Mouse (Mus musculus): Measurements from ENCODE around the gene Bach2. TPM values are rescaled to one million over a fixed set of nuclear protein-coding genes. Genes with fewer than 3 reads are reported as not detected.

The Bach2 gene
- polyA plus RNA-seq, 1 experiment = 14.1 TPM

GRCm38 (mm10) chr4:32409116-32409880 is 170.7 kb downstream of the Bach2 start:
- H3K27me3 ChIP-seq (ENCODE audit: control insufficient read depth, insufficient read depth, low read length) = no peaks in the 10 kb centered on the region

GRCm38 (mm10) chr4:32413063-32413462 is 174.5 kb downstream of the Bach2 start:
- 67% methylated on average over 7 of the region's 7 CpGs for WGBS
- no peaks in the 10 kb centered on the region for H3K27me3 ChIP-seq (ENCODE audit: control insufficient read depth, insufficient read depth, low read length)
- H3K27ac ChIP-seq (ENCODE audit: insufficient read depth, low read length) = no peak overlapping the region
- peaks cover 12% of the 10 kb centered on the region; the same call in 1 of the 2 replicates for H3K4me1 ChIP-seq (ENCODE audit: control insufficient read depth, insufficient read depth, insufficient read length)
- TF ChIP-seq POLR2A (IDR thresholded peaks at IDR 0.05; ENCODE audit: low read depth, low read length) (no peak), CTCF (IDR thresholded peaks at IDR 0.05; ENCODE audit: extremely low read depth, insufficient read depth, insufficient read length, insufficient replicate concordance) (no peak)
- H3K4me3 ChIP-seq (ENCODE audit: extremely low read depth, insufficient read depth, insufficient read length) = no peak overlapping the region
- H3K36me3 ChIP-seq (ENCODE audit: control insufficient read depth, insufficient read depth, low read length) = peaks cover 5% of the 10 kb centered on the region
- DNase-seq (ENCODE audit: low read depth in 1 of 2, low spot score in 2 of 2) = peak in 1 of 2 experiments; percentile 34

More at GRCm38 (mm10) chr4:32409116-32409880, 170.7 kb downstream of the Bach2 start:
- no peak overlapping the region for H3K4me3 ChIP-seq (ENCODE audit: extremely low read depth, insufficient read depth, insufficient read length)
- peaks cover 12% of the 10 kb centered on the region; the same call in 1 of the 2 replicates for H3K4me1 ChIP-seq (ENCODE audit: control insufficient read depth, insufficient read depth, insufficient read length)
- peaks cover 1% of the 10 kb centered on the region; the same call in 1 of the 2 replicates for H3K36me3 ChIP-seq (ENCODE audit: control insufficient read depth, insufficient read depth, low read length)
- WGBS = 90% methylated on average over 9 of the region's 9 CpGs
- TF ChIP-seq POLR2A (IDR thresholded peaks at IDR 0.05; ENCODE audit: low read depth, low read length) (no peak), CTCF (IDR thresholded peaks at IDR 0.05; ENCODE audit: extremely low read depth, insufficient read depth, insufficient read length, insufficient replicate concordance) (no peak)
- DNase-seq (ENCODE audit: low read depth in 1 of 2, low spot score in 2 of 2) = no peak
- no peak overlapping the region for H3K27ac ChIP-seq (ENCODE audit: insufficient read depth, low read length)

GRCm38 (mm10) chr4:32413505-32413904 is 174.9 kb downstream of the Bach2 start:
- Histone ChIP-seq H3K36me3 (ENCODE audit: control insufficient read depth, insufficient read depth, low read length) (peaks cover 6% of the 10 kb centered on the region), H3K4me3 (ENCODE audit: extremely low read depth, insufficient read depth, insufficient read length) (no peak overlapping the region), H3K27ac (ENCODE audit: insufficient read depth, low read length) (no peak overlapping the region), H3K4me1 (ENCODE audit: control insufficient read depth, insufficient read depth, insufficient read length) (peaks cover 12% of the 10 kb centered on the region; the same call in 1 of the 2 replicates), H3K27me3 (ENCODE audit: control insufficient read depth, insufficient read depth, low read length) (no peaks in the 10 kb centered on the region)
- no peak for DNase-seq (ENCODE audit: low read depth in 1 of 2, low spot score in 2 of 2)
- TF ChIP-seq POLR2A (IDR thresholded peaks at IDR 0.05; ENCODE audit: low read depth, low read length) (no peak), CTCF (IDR thresholded peaks at IDR 0.05; ENCODE audit: extremely low read depth, insufficient read depth, insufficient read length, insufficient replicate concordance) (no peak)
- 75% methylated on average over 9 of the region's 9 CpGs for WGBS

GRCm38 (mm10) chr4:32414959-32415358 is 176.4 kb downstream of the Bach2 start:
- H3K4me3 ChIP-seq (ENCODE audit: extremely low read depth, insufficient read depth, insufficient read length) = no peak overlapping the region
- DNase-seq (ENCODE audit: low read depth in 1 of 2, low spot score in 2 of 2) = no peak
- H3K4me1 ChIP-seq (ENCODE audit: control insufficient read depth, insufficient read depth, insufficient read length) = peaks cover 12% of the 10 kb centered on the region; the same call in 1 of the 2 replicates
- TF ChIP-seq CTCF (IDR thresholded peaks at IDR 0.05; ENCODE audit: extremely low read depth, insufficient read depth, insufficient read length, insufficient replicate concordance) = no peak
- no peak for TF ChIP-seq POLR2A (IDR thresholded peaks at IDR 0.05; ENCODE audit: low read depth, low read length)
- H3K27me3 ChIP-seq (ENCODE audit: control insufficient read depth, insufficient read depth, low read length) = no peaks in the 10 kb centered on the region
- 73% methylated on average over 7 of the region's 7 CpGs for WGBS
- H3K27ac ChIP-seq (ENCODE audit: insufficient read depth, low read length) = no peak overlapping the region
- H3K36me3 ChIP-seq (ENCODE audit: control insufficient read depth, insufficient read depth, low read length) = peaks cover 6% of the 10 kb centered on the region

GRCm38 (mm10) chr4:32417939-32418338 is 179.3 kb downstream of the Bach2 start:
- WGBS = 91% methylated on average over 8 of the region's 8 CpGs
- DNase-seq (ENCODE audit: low read depth in 1 of 2, low spot score in 2 of 2) = no peak
- TF ChIP-seq POLR2A (IDR thresholded peaks at IDR 0.05; ENCODE audit: low read depth, low read length) = no peak
- TF ChIP-seq CTCF (IDR thresholded peaks at IDR 0.05; ENCODE audit: extremely low read depth, insufficient read depth, insufficient read length, insufficient replicate concordance) = no peak
- H3K27me3 ChIP-seq (ENCODE audit: control insufficient read depth, insufficient read depth, low read length) = no peaks in the 10 kb centered on the region
- H3K4me3 ChIP-seq (ENCODE audit: extremely low read depth, insufficient read depth, insufficient read length) = no peak overlapping the region
- H3K4me1 ChIP-seq (ENCODE audit: control insufficient read depth, insufficient read depth, insufficient read length) = peaks cover 7% of the 10 kb centered on the region; the same call in 1 of the 2 replicates
- no peak overlapping the region for H3K27ac ChIP-seq (ENCODE audit: insufficient read depth, low read length)
- peaks cover 5% of the 10 kb centered on the region for H3K36me3 ChIP-seq (ENCODE audit: control insufficient read depth, insufficient read depth, low read length)

- Histone ChIP-seq H3K27me3 (ENCODE audit: control insufficient read depth, insufficient read depth, low read length) (no peaks in the 10 kb centered on the region), H3K4me3 (ENCODE audit: extremely low read depth, insufficient read depth, insufficient read length) (no peak overlapping the region), H3K36me3 (ENCODE audit: control insufficient read depth, insufficient read depth, low read length) (peaks cover 6% of the 10 kb centered on the region), H3K27ac (ENCODE audit: insufficient read depth, low read length) (no peak overlapping the region), H3K4me1 (ENCODE audit: control insufficient read depth, insufficient read depth, insufficient read length) (0 out of 2 replicates have a peak, but pooled peaks cover 2% of the 10 kb centered on the region)
- no peak for DNase-seq (ENCODE audit: low read depth in 1 of 2, low spot score in 2 of 2)
- no peak for TF ChIP-seq CTCF (IDR thresholded peaks at IDR 0.05; ENCODE audit: extremely low read depth, insufficient read depth, insufficient read length, insufficient replicate concordance)
- no peak for TF ChIP-seq POLR2A (IDR thresholded peaks at IDR 0.05; ENCODE audit: low read depth, low read length)
- 72% methylated on average over 8 of the region's 8 CpGs for WGBS
Measured at GRCm38 (mm10) chr4:32421570-32421969, 183.0 kb downstream of the Bach2 start.

GRCm38 (mm10) chr4:32422427-32422826 is 183.8 kb downstream of the Bach2 start:
- H3K4me3 ChIP-seq (ENCODE audit: extremely low read depth, insufficient read depth, insufficient read length) = no peak overlapping the region
- 0 out of 2 replicates have a peak, but pooled peaks cover 2% of the 10 kb centered on the region for H3K4me1 ChIP-seq (ENCODE audit: control insufficient read depth, insufficient read depth, insufficient read length)
- H3K27me3 ChIP-seq (ENCODE audit: control insufficient read depth, insufficient read depth, low read length) = no peaks in the 10 kb centered on the region
- no peak for DNase-seq (ENCODE audit: low read depth in 1 of 2, low spot score in 2 of 2)
- TF ChIP-seq POLR2A (IDR thresholded peaks at IDR 0.05; ENCODE audit: low read depth, low read length) (no peak), CTCF (IDR thresholded peaks at IDR 0.05; ENCODE audit: extremely low read depth, insufficient read depth, insufficient read length, insufficient replicate concordance) (no peak)
- WGBS = 92% methylated on average over 4 of the region's 4 CpGs
- no peak overlapping the region for H3K27ac ChIP-seq (ENCODE audit: insufficient read depth, low read length)
- H3K36me3 ChIP-seq (ENCODE audit: control insufficient read depth, insufficient read depth, low read length) = peaks cover 8% of the 10 kb centered on the region

Measured in spleen, adult 2 months (tissue).